Mouse (Mus musculus) CH12.LX (cell line): ENCODE results near the gene Itgav.

Experiments used
- CHD2 ChIP-seq: IDR thresholded peaks from 2 replicates; pipeline ENCODE4 v1.6.1; 2011; ENCODE audit warnings: low read length, improper control_type of control experiment
- CTCF ChIP-seq, 2 experiments: IDR thresholded peaks in 1 of 2; conservative IDR thresholded peaks in 1 of 2; 2 replicates each; pipeline ENCODE4 v1.5.1; 2011 to 2012; ENCODE audit warnings: low read depth in 2 of 2, low read length in 2 of 2, improper control_type of control experiment in 1 of 2, inconsistent platforms in 1 of 2, mild to moderate bottlenecking in 1 of 2, moderate library complexity in 1 of 2
- GABPA ChIP-seq: IDR thresholded peaks from 2 replicates; pipeline ENCODE4 v1.6.1; 2012; ENCODE audit warnings: low read depth, low read length, improper control_type of control experiment, inconsistent platforms; ENCODE audit not compliant: insufficient replicate concordance
- HCFC1 ChIP-seq: IDR thresholded peaks from 2 replicates; pipeline ENCODE4 v1.6.1; 2012; ENCODE audit warnings: low read depth, mild to moderate bottlenecking, inconsistent platforms, low read length, improper control_type of control experiment
- JUN ChIP-seq: IDR thresholded peaks from 2 replicates; pipeline ENCODE4 v1.6.1; 2011; ENCODE audit warnings: low read depth, mild to moderate bottlenecking, low read length, improper control_type of control experiment, moderate library complexity; ENCODE audit not compliant: insufficient read depth
- MAX ChIP-seq: IDR thresholded peaks from 2 replicates; pipeline ENCODE4 v1.6.1; 2011; ENCODE audit warnings: low read length, improper control_type of control experiment
- POLR2A ChIP-seq: IDR thresholded peaks from 2 replicates; pipeline ENCODE4 v1.6.1; 2011; ENCODE audit warnings: low read depth, mild to moderate bottlenecking, improper control_type of control experiment, low read length
- TCF12 ChIP-seq: IDR thresholded peaks from 2 replicates; pipeline ENCODE4 v1.6.1; 2014; ENCODE audit warnings: low read depth, mild to moderate bottlenecking, inconsistent platforms, low read length, improper control_type of control experiment
- USF2 ChIP-seq: conservative IDR thresholded peaks from 2 replicates; pipeline ENCODE4 v1.6.1; 2011; ENCODE audit warnings: low read depth, low read length, improper control_type of control experiment
- ZC3H11A ChIP-seq: IDR thresholded peaks from 2 replicates; pipeline ENCODE4 v1.6.1; 2012; ENCODE audit warnings: low read depth, mild to moderate bottlenecking, inconsistent platforms, low read length, improper control_type of control experiment
- ZMIZ1 ChIP-seq: IDR thresholded peaks from 2 replicates; pipeline ENCODE4 v1.6.1; 2012; ENCODE audit warnings: low read depth, mild to moderate bottlenecking, inconsistent platforms, low read length, improper control_type of control experiment

DNA sequence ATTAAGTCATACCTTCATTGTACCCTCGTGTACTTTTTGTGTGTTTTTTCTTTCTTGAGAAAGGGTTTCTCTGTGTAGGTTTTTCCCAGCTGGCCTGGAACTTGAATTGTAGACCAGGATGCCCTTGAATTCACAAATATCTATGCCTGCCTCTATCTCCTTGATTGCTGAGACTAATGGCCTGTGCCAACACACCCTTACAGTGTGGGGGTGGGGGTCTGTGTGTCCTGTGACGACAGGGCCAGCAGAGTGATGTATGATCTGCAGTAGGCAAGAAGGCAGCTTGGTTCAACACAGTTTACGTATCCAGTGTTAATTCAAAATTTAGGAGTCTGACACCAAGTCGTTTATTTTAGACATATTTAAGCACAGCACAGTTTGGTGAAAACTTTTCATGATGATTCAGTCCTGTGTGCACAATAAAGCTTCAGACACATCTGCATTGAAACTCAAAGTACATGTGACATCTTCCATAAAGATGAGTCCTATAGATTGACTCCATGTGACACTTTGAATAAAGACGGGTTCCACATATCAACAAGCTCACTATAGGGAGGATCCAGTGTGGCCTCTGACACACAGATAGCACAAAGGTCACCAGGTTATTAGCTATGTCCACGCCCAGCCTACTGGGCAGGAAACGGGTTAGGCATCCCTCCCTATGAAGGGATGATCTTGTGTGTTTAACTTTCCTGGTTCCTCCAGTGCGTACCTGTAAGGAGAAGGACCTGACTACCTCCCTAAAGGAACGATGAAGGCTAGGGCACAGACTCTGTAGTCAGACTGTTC is 40.3 kb upstream of the Itgav start:
- TF ChIP-seq CTCF (conservative IDR thresholded peaks at IDR 0.05 in 1 of 2, IDR thresholded peaks at IDR 0.05 in 1 of 2; ENCODE audit: low read depth in 2 of 2, low read length in 2 of 2): no peak
- TF ChIP-seq TCF12: no peak
- no peak for TF ChIP-seq HCFC1
- no peak for TF ChIP-seq JUN
- no peak for TF ChIP-seq ZC3H11A
- TF ChIP-seq POLR2A: no peak
- TF ChIP-seq GABPA: no peak
- no peak for TF ChIP-seq USF2
- TF ChIP-seq CHD2: no peak
- TF ChIP-seq ZMIZ1: no peak
- TF ChIP-seq MAX: no peak
